Mouse (Mus musculus) embryonic stem cell, embryonic (primary cell): ENCODE measurements at regions not wholly inside any gene's neighbourhood (a gene's known extent, or its start where the extent isn't known, plus 50 kb on each side); places are given as distances from the start of the nearest gene placed in this dataset.

ENCODE experiments used
- CTCF ChIA-PET, 4 experiments: fragments of 300-600 bp in 2 of 4; fragments of 350-600 bp in 2 of 4; sonication (Branson Sonifier 250); formaldehyde crosslinking; loops; one replicate each; lab custom pipeline; 2022; ENCODE audit warnings: inconsistent platforms in 2 of 4; lab: Charles Lee
- POLR2A ChIA-PET, 4 experiments: fragments of 300-600 bp in 2 of 4; fragments of 350-600 bp in 2 of 4; sonication (Branson Sonifier 250); formaldehyde crosslinking; loops; one replicate each; lab custom pipeline; 2022; ENCODE audit warnings: antibody characterized with exemption in 4 of 4, inconsistent platforms in 1 of 4; lab: Charles Lee

- POLR2A ChIA-PET = interaction anchor here in 1 of 4 experiments (0.6 to 0.7 kb wide), 2 partner anchors 14 to 290 kb away, joined by 3 read pairs; no protein-coding TSS in a partner anchor
- CTCF ChIA-PET = no interaction called here
These were observed 92.6 kb upstream of the Ctsc start for GRCm38 (mm10) chr7:88185120-88185796.

GRCm38 (mm10) chr7:88187555-88187954 lies 90.3 kb upstream of the Ctsc start:
- ChIA-PET CTCF (no interaction called here), POLR2A (no interaction called here)

GRCm38 (mm10) chr7:88192771-88193170 lies 85.1 kb upstream of the Ctsc start:
- CTCF ChIA-PET = no interaction called here

GRCm38 (mm10) chr7:88199043-88199442 lies 78.8 kb upstream of the Ctsc start:
- POLR2A ChIA-PET = no interaction called here
- CTCF ChIA-PET = no interaction called here

More at GRCm38 (mm10) chr7:88192771-88193170, 85.1 kb upstream of the Ctsc start:
- POLR2A ChIA-PET = no interaction called here

GRCm38 (mm10) chr7:88199929-88200538 lies 77.9 kb upstream of the Ctsc start:
- POLR2A ChIA-PET = interaction anchor here in 1 of 4 experiments (0.6 kb wide), 1 partner anchor 15 kb away, joined by 3 read pairs; no protein-coding TSS in a partner anchor
- CTCF ChIA-PET = no interaction called here

- POLR2A ChIA-PET = no interaction called here
- CTCF ChIA-PET = no interaction called here
These were observed 76.1 kb upstream of the Ctsc start for GRCm38 (mm10) chr7:88201658-88202364.

- ChIA-PET POLR2A (no interaction called here), CTCF (no interaction called here)
These were observed 71.6 kb upstream of the Ctsc start for GRCm38 (mm10) chr7:88206223-88206827.

GRCm38 (mm10) chr7:88206914-88207710 lies 70.8 kb upstream of the Ctsc start:
- ChIA-PET POLR2A (no interaction called here), CTCF (no interaction called here)

- ChIA-PET CTCF (interaction anchor here in 2 of 4 experiments (1.0 to 1.2 kb wide), 2 partner anchors 330 kb away, joined by 4 to 5 read pairs; no protein-coding TSS in a partner anchor), POLR2A (no interaction called here)
These were observed 63.1 kb upstream of the Ctsc start for GRCm38 (mm10) chr7:88214713-88215198.

- CTCF ChIA-PET = interaction anchor here in 2 of 4 experiments (1.0 to 1.2 kb wide), 2 partner anchors 329 kb away, joined by 4 to 5 read pairs; no protein-coding TSS in a partner anchor
- POLR2A ChIA-PET = no interaction called here
These were observed 62.5 kb upstream of the Ctsc start for GRCm38 (mm10) chr7:88215425-88215824.

- CTCF ChIA-PET = no interaction called here
- POLR2A ChIA-PET = no interaction called here
These were observed 55.7 kb upstream of the Ctsc start for GRCm38 (mm10) chr7:88222141-88222540.

GRCm38 (mm10) chr7:88225800-88226199 lies 52.1 kb upstream of the Ctsc start:
- CTCF ChIA-PET = no interaction called here
- POLR2A ChIA-PET = no interaction called here
